Mouse (Mus musculus): ENCODE results near the gene Barhl2. TPM values are rescaled to one million over a fixed set of nuclear protein-coding genes. Genes with fewer than 3 reads are reported as not detected.

Barhl2 gene
- total RNA-seq, 2 experiments from 2014 or later, result not detected

DNA sequence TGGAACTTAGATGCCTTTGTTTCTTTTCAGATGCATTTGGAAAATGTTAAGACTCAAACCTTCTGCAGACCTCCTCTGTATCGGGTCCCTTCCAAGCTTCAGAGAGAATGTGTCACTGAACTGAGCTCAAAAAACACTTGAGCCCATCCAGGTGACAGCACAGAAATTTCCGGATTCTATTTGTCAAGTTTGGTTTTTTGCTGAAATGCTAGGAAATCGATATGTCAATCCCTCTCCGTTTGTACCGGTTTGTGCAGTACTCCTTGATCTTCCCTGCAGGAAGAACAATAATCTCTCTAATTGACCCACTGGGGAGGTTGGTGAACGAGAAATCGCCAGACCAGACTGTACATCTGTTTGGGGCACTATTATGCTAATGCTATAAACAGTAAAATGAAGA is 2.0 kb downstream of the Barhl2 start:
- DNase-seq, result no peak
- intact Hi-C loops (cut with DNase I), result loop anchor here (10.0 kb wide), 3 partner anchors 471 to 1269 kb away; partner anchors contain the start of gene Gfi1

DNA sequence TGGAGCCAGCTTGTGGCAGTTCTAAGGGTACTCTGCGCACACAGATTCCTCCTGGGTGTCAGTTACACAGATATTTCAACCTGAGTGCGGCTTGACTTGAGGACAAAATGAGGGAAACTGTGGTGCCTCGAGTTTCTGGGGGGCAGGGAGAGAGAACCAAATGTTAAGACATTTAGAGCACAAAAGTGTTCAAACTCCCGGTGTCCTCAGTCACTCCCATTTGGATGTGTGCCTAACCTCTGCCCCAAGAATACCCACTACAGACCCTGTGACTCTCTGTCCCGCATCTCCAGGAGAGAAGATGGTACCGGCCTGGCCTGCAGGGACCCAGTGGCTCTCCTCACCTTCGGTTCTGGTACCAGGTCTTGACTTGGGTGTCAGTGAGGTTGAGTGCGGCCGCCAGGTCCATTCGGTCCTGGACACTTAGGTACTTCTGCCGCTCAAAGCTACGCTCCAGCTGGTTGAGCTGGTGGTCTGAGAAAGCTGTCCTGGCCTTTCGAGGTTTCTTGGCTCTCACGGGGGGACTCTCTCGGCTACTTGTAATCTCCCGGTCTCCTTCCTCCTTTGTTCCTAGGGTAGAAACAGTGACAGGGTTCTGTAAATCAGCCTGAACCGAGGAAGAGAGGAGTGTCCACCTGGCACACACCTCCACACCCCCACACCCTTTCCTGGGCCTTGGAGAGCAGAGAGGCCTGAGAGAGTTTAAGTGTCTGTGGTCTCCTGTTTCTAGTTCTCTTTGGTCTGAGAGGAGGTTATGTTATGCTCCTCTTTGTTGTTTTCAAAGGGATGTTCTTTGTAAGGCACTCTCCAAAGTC is 2.7 kb downstream of the Barhl2 start:
- no peak for DNase-seq
- intact Hi-C loops (cut with DNase I), result loop anchor here (10.0 kb wide), 3 partner anchors 471 to 1269 kb away; partner anchors contain the start of gene Gfi1

DNA sequence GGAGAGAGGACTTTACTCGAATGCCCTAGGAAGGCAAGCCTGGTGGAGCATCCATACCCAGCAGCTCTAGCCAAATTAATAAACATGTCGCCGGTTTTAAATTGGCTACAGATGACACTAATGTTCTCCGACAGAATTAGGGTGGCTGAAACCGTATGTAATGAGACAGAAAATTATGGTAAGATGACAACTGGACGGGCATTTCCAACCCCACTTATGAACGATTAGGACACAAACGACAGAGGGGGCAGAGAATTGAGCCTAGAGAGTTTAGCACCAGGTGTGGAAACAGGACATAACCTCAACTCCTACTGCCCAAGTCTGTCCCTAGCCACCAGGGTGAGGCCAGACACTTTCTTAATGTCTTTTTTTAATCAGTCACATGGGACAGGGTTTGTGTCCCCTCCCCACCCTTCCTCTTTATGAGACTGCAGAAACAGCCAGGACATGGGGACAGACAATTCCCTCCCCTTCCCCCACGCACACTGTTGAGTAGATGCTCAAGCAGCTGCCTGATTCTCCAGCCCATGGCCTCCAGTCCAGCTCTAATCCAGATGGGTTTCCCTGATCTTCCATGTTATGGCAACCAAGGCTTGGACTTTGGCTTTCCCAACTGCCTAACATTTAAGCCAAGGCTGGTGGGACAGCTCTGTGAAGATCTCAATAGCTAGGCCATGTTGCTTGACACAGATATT is 3.4 kb downstream of the Barhl2 start:
- DNase-seq, result no peak
- intact Hi-C loops (cut with DNase I), result loop anchor here (10.0 kb wide), 3 partner anchors 470 to 1270 kb away; partner anchors contain the start of gene Gfi1

DNA sequence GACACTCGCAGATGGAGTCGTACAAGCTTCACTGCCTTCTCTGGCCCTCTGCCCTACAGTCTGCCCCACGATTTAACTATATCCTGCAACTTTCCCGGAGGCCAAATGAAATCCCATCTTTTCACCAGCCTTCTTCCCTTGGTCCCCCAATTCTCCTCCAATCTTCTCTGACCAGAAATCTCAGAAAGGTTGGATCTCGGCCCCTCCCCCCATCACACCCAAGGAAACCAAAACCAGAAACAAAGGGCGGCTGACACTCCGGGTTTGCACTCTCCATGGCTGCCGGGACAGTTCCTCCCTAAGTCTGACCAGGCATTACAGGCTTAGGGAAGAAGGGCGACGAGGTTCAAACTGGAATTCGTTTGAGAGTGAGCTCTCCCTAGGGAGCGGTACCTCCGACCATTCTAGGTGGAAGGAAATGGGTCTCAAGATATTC is 4.1 kb downstream of the Barhl2 start:
- intact Hi-C loops (cut with DNase I), result loop anchor here (10.0 kb wide), 3 partner anchors 469 to 1271 kb away; partner anchors contain the start of gene Gfi1
- no peak for DNase-seq

DNA sequence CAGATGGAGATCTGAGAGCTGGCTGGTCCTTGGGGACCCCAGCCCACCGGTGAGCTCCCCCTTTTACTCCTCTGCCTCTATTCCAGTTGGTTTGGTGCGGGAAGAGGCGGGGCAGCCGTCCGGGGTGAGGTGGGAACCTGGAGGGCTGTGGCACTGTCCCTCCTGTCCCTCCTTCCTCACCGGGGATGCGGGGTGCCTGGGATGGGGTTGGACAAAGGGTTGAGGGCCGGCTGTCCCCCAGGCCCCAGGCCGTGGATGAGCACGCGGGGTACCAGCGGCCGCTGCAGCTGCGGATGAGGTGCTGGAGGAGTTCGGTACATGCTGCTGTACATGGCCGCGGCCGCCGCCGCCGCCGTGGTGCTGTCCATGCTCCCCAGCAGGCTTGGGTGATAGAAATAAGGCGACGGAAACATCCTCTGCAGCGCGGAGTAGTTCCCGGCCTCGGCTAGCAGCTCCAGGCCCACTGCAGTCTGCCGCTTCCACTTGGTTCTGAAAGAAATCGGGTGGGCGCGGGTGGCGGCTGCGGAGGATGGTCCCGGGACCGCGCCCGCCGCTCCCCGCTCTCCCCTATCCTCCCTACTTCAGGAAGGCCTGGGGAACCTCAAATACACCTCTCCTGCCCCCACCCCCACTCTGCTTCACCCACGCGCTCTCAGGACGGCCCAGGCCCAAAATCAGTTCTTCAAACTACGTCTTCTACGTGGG is 4.6 kb downstream of the Barhl2 start:
- no peak for DNase-seq
- intact Hi-C loops (cut with DNase I), result loop anchor here (10.0 kb wide), 3 partner anchors 469 to 1271 kb away; partner anchors contain the start of gene Gfi1

DNA sequence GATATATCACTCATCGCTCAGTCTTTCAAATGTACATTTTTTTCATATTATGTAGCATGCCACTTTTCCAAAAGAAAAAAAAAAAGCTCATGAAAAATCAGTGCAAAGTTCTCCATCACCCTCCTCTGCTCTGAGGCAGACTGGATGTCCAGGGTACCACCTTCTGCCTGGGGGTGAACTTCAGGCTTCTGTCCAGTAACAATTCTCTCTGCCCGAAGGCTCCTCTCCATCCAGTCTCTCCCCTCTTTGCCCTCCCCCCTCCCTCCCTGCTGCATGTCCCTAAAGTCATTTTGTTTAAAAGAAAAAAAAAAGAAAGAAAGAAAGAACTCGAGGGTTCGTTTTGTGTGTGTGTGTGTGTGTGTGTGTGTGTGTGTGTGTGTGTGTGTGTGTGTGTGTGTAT is 5.3 kb downstream of the Barhl2 start:
- DNase-seq, result no peak
- intact Hi-C loops (cut with DNase I), result loop anchor here (10.0 kb wide), 3 partner anchors 468 to 1272 kb away; partner anchors contain the start of gene Gfi1

DNA sequence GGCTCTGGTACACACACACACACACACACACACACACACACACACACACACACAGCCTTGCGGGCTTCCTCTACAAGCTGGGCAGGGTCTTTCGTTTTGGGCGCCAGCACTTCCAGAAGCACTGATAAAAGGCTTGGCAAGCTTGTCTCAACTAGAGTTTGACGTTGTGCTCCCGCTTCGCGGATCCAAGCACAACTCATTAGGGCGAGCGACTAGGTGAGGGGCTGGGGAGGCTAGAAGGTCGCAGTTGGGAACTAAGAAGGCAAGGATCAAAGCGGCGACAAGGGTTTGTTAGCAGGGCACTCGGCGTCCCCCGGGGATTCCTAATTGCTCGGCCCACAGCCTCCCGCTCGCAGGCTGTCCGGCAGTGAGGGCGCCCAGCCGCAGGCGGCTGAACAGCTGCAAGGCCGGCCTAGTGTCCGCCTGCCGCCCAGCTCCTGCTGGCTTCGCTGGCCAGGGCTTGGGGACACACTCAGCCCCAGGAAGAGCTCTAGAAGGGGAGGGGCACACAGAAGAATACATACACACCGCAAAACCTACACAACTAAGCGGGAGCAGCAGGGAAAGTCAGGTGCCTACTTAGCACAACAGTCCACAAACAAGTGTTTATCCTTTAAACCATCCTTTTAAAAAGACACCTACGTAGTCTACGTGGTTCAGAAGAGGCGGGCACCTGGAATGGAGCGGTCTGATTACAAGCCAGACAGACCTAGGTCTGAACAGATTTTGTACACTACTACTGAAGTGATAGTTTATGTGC is 6.1 kb downstream of the Barhl2 start:
- no peak for DNase-seq
- intact Hi-C loops (cut with DNase I), result loop anchor here (10.0 kb wide), 3 partner anchors 467 to 1273 kb away; partner anchors contain the start of gene Gfi1

DNA sequence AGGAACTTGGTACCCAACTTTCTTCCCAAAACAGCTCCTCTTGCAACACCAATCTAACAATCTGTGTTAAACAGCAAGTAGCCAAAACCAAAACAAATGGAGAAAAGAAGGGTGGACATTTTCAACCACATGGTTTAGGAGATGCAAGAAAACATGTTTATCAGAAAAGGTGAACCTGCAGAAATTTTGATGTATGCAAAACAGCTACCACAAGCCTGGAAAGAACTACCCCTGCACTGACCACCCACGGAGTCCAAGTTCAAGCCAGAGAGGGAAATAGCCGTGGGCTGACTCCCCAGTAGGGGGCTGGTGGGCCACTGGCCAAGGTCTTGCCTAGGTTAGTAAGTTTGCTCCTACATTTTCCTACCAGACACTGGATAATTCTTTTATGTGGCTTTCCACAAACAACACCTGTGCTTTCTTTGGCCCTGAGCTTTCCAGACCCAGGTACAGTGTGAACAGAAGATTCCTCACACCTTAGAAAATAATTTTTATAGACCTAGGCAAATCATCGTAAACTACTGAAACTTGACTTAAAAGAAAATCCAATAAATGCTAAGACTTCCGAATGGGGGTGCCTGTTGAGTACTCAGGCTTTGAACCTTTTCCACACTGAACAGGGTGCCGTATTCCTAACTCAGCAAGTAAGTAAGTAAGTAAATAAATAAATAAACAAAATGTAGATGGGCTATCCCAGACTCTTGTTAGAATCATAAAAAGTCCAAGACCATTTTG is 7.4 kb downstream of the Barhl2 start:
- no peak for DNase-seq

DNA sequence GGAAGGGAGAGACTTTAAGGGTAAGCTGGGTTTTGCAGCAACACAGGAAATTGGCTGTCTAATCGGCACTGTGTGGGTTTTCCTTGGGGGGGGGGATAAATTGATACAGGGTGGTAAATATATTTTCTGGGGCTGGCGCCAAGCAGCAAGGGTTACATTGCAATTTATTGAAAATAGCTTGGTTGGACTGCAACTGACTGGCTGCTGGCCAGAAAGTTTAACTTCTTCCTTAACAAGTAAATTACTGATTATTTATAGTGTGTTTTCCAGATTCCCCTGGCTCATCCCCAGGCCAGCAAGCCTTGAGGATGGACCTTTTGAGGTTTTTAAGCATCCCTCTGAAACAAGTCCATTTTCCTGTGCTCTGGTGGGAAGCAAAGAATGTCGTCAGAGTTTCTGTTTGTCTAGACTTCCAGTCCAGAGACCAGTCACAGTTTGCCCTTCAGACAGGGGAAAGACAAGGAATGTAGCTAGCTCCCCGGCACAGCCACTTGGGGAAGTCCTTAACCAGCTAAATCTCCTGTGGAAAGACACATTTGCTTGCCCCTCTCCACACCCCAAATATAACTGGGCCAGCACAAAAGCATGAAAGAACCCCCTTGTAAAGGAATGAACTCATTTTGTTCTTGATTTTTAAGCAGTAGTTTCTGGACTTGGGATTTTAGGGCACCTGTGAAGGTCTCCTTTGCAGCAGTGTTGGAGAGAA is 8.1 kb downstream of the Barhl2 start:
- intact Hi-C loops (cut with DNase I), result loop anchor here (10.0 kb wide), 3 partner anchors 465 to 1275 kb away; partner anchors contain the start of gene Gfi1
- no peak for DNase-seq

More for the DNA sequence above, 7.4 kb downstream of the Barhl2 start:
- intact Hi-C loops (cut with DNase I), result loop anchor here (10.0 kb wide), 3 partner anchors 466 to 1274 kb away; partner anchors contain the start of gene Gfi1

DNA sequence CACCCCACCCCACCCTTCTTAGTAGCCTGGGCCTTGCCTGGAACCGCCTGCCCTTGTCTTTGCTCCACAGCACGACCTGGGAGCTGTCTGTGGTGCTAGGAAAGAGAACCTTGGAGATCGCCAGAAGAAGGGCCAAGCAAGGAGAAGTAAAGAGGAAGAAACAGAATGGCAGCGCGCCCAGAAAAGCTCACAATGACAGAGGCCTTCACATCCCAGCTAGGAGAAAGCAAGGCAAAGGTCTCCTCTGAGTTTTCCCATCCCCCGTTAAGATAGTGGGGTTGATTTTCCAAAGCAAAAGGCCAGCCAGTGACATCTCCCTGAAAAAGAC is 9.2 kb downstream of the Barhl2 start:
- intact Hi-C loops (cut with DNase I), result no loop called here
- DNase-seq, result no peak

DNA sequence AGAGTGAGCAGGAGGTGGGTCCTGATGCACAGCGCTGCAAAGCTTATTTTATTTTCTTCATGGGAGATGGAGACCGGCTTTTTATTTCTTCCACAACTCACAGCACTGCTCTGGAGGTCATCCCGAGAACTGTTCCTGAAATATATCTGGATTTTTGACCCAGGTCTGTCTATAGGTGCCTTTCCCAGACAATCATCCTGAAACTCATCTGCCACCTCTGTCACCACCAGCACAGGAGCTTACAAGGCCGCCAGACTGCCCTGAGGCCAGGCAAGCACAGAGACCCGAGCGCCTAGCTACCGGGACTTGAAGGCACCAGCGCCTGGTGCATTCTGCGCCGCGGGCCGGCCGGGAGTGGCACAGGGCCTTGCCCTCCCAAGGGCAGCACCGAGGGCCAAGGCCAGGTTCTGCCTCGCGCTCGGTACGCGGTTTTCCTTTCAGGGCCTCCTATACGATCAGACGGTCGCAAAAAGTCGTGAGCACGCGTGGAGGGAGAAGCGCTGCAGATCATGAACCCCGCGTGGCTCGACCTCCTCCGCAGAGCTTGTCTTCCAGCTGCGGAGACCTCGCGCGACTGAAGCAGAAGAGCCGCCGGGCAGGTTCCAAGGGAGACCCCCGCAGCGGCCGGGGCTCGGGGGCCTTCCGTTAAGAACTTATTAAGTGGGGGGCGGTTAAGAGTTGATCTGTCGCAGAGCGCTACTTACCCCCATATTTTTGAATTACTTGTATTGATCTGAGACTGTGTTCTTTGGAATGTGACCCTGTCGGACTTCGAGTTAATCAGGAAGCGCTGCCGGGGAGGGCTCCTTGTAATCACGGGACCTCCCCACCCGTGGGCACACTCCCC is 9.8 kb downstream of the Barhl2 start:
- intact Hi-C loops (cut with DNase I), result no loop called here
- DNase-seq, result no peak

DNA sequence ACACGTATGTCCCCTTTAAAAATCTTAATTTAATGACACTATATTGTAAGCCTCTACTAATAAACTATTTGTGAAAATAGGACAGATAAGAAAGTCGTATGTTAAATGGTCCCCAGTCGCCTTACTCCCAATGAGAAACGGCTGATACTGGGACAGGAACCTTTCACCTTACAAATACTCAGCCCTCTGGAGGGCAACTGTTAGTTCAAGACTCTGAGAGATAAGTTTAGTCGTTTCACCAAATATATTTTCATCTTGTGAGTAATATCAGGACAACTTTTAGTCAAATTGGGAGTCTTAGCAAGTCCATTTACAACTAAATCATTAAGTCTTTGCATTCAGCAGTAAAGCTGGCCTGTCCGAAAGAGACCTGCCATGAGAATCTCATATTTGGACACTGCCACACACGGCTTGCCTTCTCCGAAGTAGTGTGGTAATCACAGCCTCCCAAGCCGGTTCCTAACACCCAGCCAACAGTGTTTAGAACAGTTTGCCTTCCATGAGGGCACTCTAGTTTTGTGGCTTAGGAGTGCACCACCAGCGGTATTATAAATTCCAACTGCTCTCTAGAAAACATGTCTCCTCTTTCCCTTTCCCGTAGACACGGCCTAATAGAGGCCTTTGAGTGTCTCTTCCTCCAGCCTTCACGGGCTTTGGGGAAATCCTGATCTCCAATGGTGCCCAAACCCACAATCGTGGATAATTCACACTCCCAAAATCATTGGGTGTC is 10.7 kb downstream of the Barhl2 start:
- intact Hi-C loops (cut with DNase I), result no loop called here
- no peak for DNase-seq

DNA sequence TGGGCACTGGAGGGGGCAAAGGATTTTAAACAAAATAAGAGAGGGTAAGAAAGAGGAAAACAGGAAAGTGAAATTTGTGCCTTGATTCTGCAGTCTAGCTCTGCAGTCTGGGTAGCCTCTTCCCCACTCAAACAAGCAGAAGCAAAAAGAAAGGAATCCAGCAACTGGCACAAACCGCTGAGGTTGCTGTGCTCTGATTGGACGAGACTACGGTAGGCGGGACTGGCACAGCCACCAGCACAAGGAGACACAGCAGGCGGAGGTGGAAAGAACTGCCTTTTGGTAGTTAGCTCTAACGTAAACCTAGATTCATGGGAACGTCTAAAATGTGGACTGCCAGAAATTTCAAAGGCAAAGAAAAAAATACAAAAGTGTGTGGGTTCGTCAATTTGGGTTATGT is 11.4 kb downstream of the Barhl2 start:
- DNase-seq, result no peak
- intact Hi-C loops (cut with DNase I), result no loop called here

DNA sequence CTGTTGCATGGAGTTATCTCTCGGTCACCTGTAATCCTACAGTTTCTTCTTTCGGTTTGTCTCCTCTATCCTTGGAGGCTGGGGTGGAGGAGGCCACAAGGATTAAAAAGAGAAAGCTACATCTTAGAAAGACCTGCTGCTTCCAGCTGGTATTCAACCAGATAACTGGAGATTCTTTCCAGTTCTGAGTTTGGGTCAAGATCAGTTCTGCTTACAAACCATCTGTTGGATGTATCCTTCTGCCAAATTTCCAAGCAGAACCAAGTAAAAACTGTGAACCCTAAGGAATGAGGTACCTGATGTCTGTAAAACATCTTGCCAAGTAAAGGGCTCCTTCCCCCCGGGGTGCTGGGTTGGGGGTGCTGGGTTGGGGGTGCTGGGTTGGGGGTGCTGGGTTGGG is 12.3 kb downstream of the Barhl2 start:
- intact Hi-C loops (cut with DNase I), result no loop called here
- DNase-seq, result no peak

DNA sequence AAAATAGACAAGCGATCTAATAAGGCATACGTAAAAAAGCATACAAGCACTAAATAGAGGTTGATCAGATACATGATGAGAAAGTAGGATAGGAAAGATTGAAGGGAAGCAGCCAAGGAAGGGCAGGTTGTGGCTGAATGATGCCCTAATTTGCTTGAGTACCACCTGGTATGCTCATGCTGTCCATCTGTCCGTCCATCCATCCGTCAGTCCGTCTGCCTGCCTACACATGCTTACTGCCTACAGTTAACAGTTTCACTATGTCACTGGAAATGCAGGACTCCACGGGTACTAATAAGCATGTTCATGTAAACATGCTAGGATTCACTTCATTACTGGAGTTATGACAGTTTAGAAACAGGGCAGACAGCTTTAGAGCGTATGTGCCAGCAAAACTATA is 19.1 kb downstream of the Barhl2 start:
- intact Hi-C loops (cut with DNase I), result no loop called here
- no peak for DNase-seq

DNA sequence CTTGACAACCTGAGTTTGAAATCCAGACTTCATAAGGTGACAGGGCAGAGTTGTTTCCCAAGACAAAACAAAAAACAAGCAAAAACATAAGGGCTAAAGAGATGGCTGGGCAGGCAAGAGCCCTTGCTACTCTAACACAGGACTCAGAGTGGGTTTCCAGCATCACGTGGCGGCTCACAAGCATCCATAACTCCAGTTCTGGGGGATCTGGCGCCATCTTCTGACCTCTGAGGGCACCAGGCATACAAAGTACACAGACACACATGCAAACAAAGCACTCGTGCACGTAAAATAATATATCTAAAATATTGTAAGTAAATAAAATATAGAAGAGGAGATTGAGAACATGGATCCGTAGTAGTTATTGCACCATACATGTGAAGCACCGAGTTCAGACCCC is 31.9 kb downstream of the Barhl2 start:
- DNase-seq, result no peak
- intact Hi-C loops (cut with DNase I), result no loop called here

DNA sequence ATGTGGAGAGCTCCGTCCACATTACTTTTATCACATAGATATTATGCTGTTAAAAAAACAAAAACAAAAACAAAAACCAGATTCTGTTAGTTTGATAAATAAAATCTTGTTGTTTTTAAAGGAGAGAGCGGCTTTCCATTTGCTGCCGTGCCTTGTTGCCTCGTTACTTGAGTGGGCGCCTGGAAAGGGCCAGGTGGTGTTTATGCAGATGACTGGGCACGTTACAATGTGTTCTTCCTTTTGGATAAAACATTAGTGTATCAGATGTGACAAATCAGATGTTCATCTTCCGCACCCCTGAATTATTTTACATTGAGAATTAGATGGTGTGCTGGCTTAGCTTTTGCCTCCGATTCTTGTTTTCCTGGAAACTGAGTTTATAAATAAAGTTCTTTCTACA is 37.1 kb downstream of the Barhl2 start:
- intact Hi-C loops (cut with DNase I), result no loop called here
- DNase-seq, result no peak
